Mouse (Mus musculus) kidney, postnatal 25 days (tissue): Measurements from ENCODE around the gene Zfp935.
"Not testable (repeated sequence)": the region's sequence is repeated elsewhere in the genome, so short reads cannot be mapped to it uniquely, and the experiment has no call there.

ENCODE experiments used
- DNase-seq, 2 experiments: peaks; one replicate each; pipeline ENCODE4 v3.0.0; 2021; ENCODE audit warnings: mixed read lengths in 2 of 2

Zfp935 gene

DNA sequence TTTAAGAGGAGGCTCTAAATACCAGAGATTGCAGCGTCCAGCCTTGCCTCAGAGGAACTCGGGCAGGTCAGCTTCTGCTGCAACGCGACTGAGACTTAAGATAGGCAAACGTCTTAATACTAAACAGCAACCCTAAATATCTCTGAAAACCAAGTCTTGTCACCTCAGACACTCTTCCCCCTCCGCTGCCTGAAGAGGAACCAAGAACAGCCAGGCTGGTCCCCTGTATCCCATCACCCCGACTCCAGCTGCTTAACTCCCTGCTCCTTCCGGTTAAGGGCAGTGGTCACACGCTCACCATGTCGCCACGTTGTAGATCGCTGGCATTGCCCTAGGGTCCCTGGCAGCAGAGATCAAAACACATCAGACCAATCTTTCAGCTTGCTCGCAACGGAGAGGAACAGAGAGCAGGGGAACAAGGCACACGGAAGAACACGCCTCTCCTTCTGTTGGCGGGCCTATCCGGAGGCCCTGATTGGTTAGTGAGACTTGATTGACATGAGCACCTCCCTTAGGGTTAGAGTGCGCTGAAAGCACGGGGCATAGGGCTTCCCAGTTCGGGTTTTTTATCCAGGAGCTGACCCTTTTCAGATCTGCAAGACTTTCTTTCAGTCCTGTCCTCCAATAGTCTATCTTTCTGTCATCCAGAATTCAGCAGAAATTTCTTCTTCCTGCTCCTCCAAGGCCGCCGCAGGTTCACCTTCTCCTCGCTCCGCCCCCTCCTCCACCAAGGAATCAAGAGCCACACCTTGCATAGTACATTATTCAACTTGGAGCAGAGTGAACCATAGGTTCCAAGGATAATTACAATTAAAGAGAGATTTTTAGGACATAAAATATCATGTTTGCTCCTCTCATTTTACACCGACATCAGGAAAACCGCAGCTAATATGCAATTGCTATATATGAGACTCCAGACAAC is at the start of gene Zfp935:
TSS of gene Zfp935 (minus strand) at position 323 of the 922 bp plus-strand sequence.
- peak; percentile 64 to 84 for DNase-seq

DNA sequence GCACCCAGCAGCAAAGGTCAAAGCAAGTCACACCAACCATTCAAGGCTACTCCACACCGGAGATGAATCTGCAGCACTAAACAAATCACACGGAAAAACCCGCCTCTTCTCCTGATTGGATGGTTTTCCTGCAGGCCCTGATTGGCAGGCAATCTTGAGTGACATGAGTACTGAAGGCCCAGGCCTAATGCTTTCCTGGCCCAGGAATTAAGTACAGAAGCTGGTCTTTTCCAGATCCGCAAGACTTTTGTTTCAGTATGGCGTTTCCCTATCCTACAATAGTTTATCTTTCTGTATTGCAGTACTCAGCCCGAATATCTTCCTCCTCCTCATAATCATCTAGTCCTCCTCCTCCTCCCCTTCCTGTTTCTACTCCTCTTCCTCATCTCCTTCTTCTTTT is 12.8 kb upstream of the Zfp935 start, which contains the start of gene Zfp934:
TSS of gene Zfp934 (minus strand) at position 101 of the 400 bp plus-strand sequence.
- not testable (repeated sequence) for DNase-seq

DNA sequence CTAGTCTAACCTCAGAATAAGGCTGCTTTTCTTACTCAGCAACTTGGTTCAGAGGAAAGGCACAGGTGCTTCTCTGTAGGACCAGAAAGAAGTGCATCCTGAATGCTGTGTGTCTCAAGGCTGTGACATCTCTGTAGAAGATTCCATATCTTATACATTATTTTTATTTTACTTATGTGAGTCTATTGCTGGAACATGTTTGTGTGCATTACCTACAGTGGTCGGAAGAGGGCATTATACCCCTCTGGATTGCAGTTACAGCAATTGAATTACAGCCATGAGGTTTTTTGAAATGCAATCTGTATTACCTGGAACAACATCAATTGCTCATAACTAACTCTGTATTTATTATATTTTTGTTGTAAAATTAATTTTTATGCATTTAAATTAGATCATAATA is 3.4 kb upstream of the Zfp935 start:
- DNase-seq, result peak in 1 of 2 experiments; percentile 14

DNA sequence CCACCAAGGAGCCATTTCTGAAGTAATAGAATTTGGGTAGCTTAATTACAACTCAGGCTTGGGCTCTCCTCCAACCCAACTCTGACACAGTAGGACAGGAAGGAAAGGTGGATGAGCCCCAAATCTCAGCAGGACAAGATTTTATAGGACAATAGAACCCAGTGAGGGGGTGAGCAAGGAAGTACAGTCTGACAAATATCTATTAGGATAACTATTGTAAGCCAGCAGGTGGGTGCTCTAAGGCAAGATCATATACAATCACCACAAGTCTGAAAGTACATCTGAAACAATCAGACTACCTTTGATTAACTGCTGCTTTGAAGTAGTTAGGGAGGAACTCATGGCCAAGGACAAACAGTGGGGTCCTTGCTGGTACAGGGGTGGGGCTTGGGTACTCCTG is 28.2 kb downstream of the Zfp935 start:
- not testable (repeated sequence) for DNase-seq

DNA sequence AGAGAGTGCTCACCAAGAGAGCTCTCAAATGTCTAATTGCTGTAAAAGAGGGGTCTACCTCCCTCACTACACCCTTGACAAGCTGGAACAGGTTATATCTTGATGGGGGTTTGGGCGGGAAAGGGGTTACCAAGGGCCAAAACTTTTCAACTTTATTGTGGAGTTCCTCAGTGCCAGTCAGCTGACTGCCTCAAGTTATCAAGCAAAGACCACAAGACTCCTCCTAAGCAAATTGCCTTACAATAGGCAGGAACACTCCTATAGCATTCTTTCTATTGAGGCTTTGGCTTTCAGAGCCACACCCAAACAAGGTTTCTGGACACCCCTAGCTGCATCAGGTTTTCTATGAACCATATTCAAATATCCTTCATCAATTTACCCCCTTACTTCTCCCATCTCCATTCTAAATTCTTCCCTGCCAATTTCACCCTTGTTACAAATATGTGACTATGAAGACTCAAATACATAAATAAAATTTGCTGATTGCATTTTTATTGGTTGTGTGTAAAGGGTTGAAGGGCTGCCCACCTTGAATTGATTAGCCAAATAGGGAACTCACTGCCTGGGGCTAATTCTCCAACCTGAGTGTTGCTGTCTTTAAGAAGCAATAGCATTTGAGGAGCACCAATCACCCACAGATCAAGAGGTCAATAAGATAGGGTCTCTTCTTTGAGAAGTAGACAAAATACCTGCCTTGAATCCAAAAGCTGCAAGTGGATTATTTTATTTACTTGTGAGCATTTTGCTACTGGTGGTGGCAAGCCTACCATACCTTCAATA is 47.5 kb downstream of the Zfp935 start:
- not testable (repeated sequence) for DNase-seq

DNA sequence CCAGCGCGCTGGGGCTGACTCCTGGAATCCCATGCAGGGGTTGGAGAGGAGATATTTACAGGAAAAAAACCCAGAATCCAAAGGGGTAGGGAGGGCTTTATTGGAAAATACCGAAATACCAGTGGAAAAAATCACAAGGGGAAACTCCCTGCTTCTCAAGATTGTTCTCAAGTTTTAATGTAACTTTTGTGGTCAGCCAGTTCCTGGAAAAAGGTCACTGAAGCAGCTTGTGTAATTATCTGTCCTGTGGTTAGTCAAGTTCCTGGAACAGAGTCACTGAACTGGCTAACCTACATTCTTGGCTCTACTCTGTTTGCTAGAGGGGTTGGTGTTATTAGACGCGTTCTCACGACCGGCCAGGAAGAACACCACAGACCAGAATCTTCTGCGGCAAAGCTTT is 85.7 kb downstream of the Zfp935 start:
- not testable (repeated sequence) for DNase-seq

DNA sequence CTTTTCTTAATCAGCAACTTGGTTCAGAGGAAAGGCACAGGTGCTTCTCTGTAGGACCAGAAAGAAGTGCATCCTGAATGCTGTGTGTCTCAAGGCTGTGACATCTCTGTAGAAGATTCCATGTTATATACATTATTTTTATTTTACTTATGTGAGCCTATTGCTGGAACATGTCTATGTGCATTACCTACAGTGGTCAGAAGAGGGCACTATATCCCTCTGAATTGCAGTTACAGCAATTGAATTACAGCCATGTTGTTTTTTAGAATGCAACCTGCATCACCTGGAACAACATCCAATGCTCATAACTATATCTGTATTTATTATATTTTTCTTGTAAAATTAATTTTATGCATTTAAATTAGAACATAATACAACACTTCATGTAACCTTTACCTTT is 88.4 kb downstream of the Zfp935 start:
- peak in 1 of 2 experiments; percentile 11 for DNase-seq

DNA sequence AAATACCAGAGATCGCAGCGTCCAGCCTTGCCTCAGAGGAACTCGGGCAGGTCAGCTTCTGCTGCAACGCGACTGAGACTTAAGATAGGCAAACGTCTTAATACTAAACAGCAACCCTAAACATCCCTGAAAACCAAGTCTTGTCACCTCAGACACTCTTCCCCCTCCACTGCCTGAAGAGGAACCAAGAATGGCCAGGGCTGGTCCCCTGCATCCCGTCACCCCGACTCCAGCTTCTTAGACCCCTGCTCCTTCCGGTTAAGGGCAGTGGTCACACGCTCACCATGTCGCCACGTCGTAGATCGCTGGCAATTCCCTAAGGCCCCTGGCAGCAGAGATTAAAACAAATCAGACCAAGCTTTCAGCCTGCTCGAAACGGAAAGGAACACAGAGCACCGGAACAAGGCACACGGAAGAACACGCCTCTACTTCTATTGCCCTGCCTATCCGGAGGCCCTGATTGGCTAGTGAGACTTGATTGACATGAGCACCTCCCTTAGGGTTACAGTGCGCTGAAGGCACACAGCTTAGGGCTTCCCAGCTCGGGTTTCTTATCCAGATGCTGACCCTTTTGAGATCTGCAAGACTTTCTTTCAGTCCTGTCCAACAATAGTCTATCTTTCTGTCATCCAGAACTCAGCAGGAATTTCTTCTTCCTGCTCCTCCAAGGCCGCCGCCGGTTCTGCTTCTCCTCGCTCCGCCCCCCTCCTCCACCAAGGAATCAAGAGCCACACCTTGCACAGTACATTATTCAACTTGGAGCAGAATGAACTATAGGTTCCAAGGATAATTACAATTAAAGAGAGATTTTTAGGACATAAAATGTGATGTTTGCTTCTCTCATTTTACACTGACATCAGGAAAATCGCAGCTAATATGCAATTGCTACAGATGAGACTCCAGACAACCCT is 91.6 kb downstream of the Zfp935 start, which contains the start of gene Gm49359:
TSS of gene Gm49359 (minus strand) at position 409 of the 911 bp plus-strand sequence.
- DNase-seq, result peak; percentile 95 to 96
